Mouse (Mus musculus) neural tube, postnatal 0 days (tissue): Measurements from ENCODE around the gene Klf6. TPM values are rescaled to one million over a fixed set of nuclear protein-coding genes. Genes with fewer than 3 reads are reported as not detected.

Experiments used
- microRNA-seq: library from miRNA; unstranded; fragments of <30 nt; microRNA quantifications from one replicate; pipeline ENCODE4, GENCODE M21; 2016
- polyA plus RNA-seq: library from polyadenylated mRNA; unstranded; fragments of >200 nt; fragmentation: Nextera tagmentation; extraction: Ambion mirVana; gene quantifications from 2 replicates; pipeline ENCODE4 v1.2.1, GENCODE M21; 2015

The Klf6 gene
- polyA plus RNA-seq = 81.7 and 83.3 TPM in 2 replicates

GRCm38 (mm10) chr13:5861157-5862002 lies at the start of gene Klf6:
Klf6 (plus strand) TSS chr13:5861482.

Small RNA genes lying within 50 kb of the gene (microRNA-seq; reads per million reads assigned to microRNA genes)
- not detected for gene Gm26043
